Mouse (Mus musculus) CD4-positive helper T cell, adult 2 months (primary cell): Measurements from ENCODE around the gene Rec114.

ENCODE experiments used
- DNase-seq: peaks from one replicate; pipeline ENCODE4 v3.0.0-alpha.2; 2012; ENCODE audit warnings: low read depth, missing footprints, low spot score

Gene Rec114

DNA sequence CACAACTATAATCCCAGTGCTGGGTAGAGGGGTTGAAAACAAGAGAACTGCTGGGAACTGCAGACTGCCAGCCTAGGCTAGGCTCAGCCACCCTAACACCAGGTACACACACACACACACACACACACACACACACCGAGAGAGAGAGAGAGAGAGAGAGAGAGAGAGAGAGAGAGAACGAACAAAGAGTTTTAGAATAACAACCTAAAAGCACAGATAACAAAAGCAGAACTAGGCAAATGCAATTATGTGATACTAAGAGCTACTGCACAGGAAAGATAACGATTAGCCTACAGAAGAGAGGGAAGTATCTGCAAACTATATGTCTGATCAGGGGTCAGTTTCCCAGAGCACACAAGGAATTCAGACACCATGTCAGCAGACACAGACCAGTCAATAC is 24.8 kb downstream of the Rec114 start:
- DNase-seq, result no peak

DNA sequence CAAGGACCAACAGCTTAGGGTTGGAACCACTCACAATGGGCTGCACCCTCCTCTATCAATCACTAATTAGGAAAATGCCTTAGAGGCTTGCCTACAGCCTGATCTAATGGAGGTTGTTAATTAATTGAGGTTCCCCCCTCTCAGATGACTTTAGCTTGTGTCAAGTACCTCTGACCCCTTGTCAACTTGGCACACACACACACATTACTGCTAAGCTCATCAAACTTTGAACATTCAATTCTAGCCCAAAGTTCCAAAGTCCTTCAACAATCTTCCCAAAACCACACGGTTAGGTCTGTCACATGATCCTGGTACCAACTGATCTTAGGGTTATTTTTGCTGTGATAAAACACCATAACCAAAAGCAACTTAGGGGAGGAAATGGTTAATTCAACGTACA is 26.9 kb downstream of the Rec114 start:
- no peak for DNase-seq

DNA sequence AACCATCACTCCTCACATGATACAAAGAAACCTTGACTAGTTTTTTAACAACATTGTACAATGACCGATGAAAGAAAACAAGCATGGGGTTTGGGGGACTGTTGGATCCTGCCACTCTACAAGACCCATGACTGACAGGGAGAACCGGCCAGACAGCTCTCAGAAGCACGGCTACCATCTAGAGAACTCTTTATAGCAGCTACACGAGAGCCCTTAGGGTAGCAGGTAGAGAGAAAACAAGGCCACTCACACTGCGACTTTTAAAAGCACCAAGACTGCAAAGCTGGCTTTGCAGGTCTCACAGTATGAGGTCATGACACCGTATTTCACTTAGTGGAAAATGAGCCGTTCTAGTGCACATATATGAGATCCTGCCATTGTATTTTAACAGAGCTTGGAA is 33.1 kb downstream of the Rec114 start:
- DNase-seq, result no peak

DNA sequence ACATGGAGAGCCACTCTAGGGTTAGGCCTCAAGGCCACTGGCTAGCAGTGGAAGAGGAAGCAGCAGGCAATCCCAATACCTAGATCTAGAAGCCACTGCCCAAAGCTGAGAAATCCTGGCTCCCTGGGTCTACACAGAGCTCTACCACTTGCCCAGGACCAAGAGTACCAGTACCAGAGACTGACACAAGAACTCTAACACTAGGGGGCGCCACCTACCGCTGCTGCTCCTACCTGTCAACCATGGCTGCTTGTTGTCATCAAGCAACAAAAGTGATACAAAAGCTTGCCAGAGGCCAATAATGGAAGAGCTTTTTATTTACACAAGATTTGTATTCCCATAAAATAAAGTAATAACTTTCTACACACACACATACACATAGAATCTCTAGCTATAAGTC is 33.8 kb downstream of the Rec114 start:
- DNase-seq, result peak; percentile 2

DNA sequence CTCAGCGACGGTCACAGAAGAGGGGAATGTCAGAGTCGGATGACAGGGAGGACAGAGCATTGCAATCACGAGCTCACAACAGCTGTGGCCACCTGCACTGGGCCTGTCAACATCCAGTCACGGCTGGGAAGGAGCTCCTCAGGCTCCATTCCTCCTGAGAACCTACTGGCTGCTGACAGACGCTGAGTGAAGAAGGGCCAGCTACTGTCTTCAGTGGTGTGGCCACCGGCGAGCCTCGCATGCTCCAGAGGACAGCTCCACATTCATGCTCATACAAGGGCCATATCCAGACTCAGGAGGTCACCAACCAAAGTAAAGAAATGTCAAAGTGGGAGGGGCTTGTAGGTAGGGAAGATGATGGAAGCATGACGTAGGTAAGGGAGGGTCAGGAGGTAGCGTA is 36.0 kb downstream of the Rec114 start:
- DNase-seq, result no peak

DNA sequence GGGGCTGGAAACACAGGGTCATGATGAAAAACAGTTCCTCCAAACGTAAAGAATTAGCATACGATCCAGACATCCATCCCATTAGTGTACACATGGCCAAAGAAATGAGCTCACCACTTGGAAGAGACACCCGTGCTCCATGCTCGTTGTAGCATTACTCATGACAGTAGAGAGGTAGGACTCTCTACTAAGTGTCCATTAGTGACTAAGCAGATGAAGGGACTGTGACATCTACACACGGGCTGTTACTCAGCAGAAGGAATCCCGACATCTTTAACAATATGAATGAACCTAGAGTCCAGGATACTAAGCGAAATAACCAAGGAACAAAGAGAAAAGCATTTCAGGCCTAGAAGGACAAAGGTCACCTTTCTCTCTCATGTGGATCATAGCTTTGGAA is 37.7 kb downstream of the Rec114 start:
- DNase-seq, result no peak

DNA sequence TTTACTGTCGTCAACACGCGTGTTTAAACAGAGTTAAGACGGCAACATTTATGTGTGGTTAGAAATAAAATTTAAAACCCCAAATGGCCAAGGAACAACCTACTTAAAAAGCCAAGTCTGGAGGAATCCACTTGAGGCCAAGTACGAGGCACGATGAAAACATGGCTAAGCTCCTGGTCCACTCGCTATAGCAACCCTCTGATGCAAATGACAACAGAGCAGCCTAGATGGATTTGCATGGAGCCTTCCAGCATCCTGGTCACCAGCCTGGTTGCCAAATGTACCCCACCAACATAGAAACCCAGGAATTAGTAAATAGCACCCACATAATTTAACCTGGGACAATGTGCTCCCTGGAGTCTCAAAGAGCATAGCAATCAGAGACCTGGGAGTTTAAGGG is 40.0 kb downstream of the Rec114 start:
- no peak for DNase-seq

DNA sequence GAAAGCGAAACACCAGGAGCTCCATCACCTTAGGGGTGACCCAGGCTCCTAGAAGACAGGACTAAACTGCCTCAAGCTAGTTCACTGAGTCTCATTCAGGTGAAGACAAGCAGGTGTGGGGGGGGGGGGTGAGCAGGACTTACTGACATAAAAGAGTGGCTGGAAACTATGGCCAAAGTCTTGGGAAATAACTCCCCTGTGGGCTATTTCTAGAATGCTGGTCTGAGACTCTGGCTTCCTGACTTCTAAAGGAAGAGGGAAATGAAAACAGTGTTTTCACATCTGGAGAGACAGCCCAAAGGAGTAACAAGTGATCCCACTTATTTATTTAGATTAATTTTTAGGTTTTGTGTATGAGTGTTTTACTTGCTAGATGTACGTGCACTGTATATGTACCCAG is 42.0 kb downstream of the Rec114 start:
- DNase-seq, result no peak

DNA sequence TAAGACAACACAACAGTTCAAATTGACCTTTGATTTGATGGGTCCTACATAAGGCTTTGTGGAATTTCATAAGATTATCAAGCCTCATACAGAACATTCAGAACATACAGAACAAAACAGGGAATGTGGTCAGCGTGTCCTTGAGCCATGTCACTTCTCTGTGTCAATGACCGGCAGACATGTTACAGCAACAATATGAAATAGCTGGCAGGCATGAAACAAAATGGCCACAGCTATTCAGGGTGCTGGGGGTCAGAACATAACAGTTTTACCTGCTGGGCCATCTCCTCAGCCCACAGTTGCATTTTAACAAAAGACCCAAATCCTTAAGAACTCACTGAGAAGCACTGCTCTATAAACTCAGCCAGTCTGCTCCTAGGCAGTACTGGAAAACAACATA is 45.3 kb downstream of the Rec114 start:
- DNase-seq, result no peak

DNA sequence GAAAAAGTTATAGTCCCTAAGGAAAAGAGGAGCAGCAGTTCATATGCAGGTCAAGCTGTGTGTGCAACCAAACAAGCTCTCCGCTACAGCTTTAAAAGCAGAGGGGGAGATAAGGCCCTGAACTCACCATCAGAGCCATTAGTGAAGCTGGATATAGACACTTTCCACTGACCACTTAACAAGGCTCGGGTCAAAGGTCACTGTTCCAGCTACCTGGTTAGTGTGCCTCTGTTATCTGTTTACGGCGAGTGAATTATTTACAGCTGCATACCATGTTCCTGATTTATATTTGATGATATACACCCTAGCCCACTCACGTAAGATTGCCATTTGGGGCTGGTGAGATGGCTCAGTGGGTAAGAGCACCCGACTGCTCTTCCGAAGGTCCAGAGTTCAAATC is 52.3 kb downstream of the Rec114 start:
- no peak for DNase-seq

DNA sequence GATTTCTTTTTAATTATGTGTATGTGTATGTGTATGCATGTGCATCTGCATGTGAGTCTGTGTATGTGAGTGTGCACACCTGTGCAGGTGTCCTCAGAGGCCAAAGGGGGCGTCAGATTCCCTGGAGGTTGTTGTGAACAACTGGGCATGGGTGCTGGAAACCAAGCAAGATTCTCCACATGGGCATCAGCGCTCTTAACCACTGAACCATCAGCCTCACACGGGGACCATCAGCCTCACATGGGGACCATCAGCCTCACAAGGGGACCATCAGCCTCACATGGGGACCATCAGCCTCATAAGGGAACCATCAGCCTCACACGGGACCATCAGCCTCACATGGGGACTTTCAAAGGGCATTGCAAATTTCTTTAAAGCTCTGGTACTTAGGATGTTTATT is 53.1 kb downstream of the Rec114 start:
- DNase-seq, result no peak

DNA sequence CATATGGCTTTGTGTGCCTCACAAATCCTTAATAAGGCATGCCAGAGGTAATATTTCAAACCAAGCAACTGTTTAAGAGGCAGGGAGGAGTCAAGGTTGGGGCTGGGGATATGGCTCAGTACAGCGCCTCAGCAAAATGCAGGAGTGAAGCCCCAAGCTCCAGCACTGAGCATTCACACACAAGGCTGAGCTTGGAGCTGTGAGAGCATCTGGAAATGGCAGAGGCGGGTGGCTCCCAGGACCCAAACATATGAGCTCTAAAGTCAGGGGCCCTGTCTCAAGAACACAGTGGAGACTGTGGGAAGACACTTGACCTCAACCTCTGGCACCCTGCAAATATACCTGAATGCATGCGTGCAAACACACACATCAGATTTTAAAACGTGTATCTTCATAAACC is 55.7 kb downstream of the Rec114 start:
- DNase-seq, result no peak

DNA sequence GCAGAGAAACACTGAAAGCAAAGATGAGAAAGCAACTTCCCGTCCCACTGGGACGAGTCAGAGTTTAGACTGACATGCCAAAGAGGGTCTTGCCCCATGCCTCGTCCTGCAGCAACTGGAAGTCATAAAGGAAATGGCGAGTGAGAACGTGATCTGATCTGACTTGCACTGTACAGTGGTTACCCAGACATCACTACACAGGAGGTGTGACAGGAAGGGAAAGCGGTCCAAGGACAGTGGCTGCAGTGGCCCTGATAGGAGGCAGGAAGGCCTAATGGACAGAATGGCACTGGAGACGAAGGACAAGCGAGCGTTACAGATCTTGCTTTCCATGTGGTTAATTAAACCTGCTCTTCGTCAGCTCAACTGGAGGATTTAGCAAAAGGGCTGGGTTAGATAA is 58.5 kb downstream of the Rec114 start:
- no peak for DNase-seq

DNA sequence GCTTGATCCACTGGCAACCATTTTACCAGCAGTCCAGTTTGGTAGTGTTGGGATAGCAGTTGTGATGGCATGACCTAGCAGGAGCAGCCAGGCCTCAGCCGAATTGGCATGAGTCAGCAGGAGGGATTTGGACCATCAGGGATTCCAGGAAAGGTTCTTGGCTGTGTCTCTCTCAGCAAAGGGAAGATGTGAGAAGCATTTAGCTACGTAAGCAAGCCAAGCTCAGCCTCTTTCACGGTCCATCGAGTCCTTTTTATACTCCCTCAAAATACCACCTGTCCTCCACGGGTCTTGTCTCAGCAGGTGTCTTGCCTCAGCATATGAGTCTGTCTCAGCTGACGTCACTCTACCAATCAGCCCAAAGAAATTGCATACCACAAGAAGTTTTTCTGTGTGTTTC is 60.4 kb downstream of the Rec114 start:
- DNase-seq, result no peak

DNA sequence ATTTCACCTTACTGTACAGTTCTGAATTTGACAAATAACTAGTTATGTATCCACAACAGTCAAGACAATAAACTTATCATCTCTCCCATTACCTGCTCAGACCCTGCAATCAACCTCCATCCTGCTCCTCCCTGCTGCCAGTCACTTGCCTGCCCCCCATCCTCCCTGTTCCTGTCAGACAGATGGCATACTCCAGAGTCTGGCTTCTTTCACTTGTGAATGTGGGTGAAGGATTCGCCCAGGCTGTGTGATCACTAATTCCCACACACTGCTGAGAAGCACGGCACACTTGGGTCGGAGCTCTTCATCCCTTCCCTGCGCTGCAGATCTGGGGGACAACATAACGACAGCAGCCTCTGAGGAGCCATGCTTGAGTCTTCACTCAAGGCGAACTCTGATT is 61.7 kb downstream of the Rec114 start:
- DNase-seq, result no peak

DNA sequence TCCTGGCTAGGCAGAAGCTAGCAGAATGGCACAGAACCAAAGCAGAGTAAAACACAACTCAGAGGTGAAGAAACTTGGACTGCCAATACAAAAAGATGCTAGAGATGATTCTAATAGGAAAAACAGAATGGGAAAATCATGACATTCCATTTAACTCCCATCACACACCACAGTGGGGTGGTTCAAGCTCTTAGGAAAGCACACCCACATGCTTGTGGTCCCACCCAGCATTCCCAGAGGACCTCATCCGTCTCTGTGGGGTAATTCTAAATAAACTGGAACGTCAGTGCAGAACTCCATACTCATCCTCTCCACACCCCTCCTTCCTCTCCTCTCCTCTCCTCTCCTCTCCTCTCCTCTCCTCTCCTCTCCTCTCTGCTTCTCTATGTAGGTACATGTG is 62.4 kb downstream of the Rec114 start:
- DNase-seq, result no peak

DNA sequence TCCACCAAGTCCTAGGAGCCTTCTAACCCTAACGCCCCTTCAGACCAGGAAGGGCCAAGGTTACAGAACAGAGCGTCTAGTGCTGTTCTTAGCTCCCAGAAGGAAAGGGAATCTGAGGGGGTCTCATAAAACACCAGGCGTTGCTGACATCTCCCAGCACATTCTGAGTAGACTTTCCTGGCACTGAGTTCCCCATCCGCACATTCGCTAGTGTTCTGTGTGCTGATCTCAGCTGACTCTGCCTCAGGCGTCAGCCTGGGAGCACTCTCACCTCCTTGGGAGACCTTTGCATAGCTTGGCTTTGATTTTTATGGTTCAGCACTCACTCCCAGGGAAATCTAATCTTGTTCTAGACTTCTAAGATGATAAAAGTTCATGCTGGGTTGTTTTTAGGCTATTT is 68.4 kb downstream of the Rec114 start:
- DNase-seq, result no peak

DNA sequence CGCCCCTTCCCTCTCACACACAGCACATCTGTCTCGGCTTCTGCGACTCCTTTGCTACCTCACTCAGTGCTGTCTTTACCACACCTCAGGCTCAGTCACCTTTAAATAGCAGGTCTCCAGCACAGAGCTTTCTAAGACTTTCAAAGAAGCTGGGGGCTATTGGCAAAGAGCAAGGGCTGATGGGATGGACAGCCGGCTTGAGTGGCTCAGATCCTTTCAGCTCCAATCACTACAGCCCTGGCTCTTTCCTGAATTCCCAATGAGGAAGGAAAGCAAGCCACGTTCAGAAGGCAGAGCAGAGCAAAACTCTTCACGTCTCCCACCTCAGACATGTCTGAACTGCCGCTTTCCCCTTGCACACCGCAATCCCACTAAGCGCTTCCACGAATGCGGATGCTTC is 69.0 kb downstream of the Rec114 start:
- no peak for DNase-seq

DNA sequence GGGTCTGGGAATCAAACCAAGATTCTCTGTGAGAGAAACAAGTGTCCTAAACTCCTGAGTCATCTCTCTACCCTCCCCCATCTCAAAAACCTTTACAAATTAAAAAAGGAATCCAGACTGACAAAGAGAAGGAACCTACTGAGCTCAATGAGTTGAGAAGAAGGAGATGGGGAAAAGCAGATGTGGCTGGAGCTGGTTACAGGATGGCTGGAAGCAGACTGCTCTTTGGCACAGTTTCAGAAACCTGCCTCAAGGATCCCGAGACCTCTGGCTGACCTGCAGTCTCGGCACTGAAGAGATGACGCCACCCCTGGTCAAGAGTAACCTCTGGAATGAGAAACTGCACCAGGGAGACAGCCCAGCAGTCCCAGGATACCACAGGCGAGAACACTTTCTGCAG is 71.3 kb downstream of the Rec114 start:
- DNase-seq, result no peak

DNA sequence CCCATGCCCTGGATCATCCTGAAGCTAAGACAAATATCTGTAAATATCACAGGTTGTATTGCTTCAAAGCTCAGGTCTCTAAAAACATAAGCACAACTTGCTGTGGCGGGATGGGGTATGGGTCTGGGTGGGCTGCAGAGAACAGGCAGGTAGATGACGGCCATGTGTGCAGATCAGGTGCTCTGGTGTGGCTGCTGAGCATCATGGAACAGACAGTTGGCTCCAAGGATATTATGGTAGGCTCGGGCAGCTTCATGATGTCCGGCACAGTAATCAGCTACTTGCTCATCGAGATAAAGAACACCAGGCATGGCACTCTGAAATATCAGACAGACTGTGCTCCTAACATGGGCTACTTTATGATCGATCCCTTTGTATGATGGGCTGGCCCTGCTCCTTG is 73.9 kb downstream of the Rec114 start:
- DNase-seq, result no peak

DNA sequence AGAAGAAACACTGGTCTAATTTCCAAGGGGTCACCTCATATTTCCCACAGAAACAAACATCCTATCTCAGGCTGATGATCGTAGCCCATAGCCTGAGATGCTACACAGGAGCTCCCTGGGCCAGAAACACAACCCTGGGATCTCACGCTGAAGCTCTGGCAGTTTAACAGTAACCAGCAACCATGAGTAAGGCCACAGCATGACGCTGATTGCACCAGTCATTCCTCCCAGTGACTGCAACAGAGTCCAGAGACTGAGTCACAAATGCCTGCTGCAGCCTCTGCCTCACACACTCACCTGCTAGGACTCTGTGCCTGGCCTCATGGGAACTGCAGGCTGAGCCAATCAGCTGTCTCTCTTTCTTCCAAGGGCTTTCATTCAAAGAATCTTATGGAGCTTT is 74.7 kb downstream of the Rec114 start:
- no peak for DNase-seq

DNA sequence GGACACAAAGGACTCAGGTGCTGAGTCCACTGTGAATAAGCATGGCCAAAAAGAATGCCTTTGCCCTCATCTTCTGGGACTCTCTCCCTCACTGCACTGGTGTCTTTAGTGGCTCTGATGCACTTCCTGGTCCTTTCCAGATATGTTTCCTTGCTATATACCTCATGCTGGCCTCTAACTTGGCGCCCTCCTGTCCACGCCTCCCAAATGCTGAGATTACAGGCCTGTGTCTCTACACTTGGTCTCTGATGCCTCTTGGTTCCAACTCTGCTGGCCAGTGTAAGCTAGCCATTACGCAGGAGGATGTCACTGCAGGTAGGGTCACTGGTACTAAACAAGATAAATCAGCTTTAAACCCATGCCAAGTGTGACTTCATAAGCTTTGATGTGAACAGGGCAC is 75.6 kb downstream of the Rec114 start:
- DNase-seq, result no peak

DNA sequence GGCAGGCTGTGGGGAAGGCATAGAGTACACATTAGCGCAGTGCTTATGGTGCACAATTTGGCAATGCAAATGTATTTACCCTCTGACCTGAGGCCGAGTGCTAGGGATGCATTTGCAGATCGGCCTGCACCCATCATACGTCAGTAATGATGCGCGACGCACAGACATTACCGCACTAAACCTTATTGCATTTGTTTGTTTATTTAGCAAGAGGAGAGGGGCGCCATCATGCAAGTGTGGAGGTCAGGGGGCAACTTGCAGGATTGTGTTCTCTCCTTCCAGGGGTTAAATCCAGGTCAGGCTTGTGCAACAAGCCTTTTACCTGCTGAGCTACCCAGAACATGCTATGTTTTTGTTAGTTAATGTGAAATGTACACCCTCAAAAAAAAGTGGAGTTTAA is 76.5 kb downstream of the Rec114 start:
- no peak for DNase-seq

DNA sequence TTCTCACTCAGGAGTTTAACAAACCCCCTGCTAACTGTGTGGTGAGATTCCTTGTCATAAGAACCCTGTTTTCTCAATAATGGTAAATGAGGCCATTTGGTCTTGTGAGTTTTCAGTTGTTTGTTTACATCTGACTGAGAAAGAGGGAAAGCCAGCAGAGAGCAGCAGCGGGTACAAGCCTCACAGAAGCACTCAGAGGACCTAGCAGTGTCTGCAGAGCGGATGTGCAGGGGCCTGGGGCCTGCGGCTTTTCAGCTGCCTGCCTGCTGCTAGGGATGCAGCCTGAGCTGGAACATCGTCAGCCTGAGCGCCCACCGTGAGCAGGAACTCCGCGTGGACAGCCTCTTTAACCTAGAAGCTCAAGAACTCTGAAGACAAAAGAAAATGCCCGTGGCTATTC is 77.6 kb downstream of the Rec114 start:
- no peak for DNase-seq

DNA sequence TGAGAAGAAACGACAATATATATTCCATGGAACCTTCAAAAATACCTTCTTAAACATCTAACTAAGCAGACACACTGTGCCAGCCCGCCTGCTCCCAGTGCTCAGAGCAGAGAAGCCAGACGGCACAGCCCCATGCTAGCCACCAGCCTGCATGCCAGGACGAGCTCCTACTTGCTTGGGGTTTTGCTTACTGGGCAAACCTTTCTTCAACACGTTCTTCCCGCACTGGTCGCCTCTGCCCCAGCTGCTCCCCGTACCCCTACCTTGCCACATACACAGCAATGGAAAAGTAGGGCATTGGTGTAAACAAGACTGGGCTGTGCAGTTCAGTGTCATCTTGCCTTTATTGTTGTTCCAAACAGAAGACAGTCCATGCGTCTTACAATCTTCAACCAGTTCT is 78.3 kb downstream of the Rec114 start:
- no peak for DNase-seq
